Mouse (Mus musculus) stomach, embryonic 14.5 days (tissue): Measurements from ENCODE around the gene Chpf2. TPM values are rescaled to one million over a fixed set of nuclear protein-coding genes. Genes with fewer than 3 reads are reported as not detected.

Source experiments
- ATAC-seq: fragments of 200-750 bp; cut with Nextera tagmentation; 2 replicates; pipeline ENCODE4 v1.8.0; 2017; ENCODE audit warnings: low read depth, moderate TSS enrichment; ENCODE audit not compliant: insufficient number of reproducible peaks, insufficient read depth, low FRiP score
- H3K27ac ChIP-seq: fragments of 300-500 bp; sonication (generic); 2 replicates; pipeline ENCODE4 v1.5.1; 2014; ENCODE audit warnings: mild to moderate bottlenecking, low read length, moderate library complexity, mixed read lengths
- H3K27me3 ChIP-seq: fragments of 300-500 bp; sonication (generic); 2 replicates; pipeline ENCODE4 v1.6.1; 2014; ENCODE audit warnings: low read length, control low read depth, mixed read lengths; ENCODE audit not compliant: control insufficient read depth, insufficient read depth
- H3K36me3 ChIP-seq: fragments of 300-500 bp; sonication (generic); 2 replicates; pipeline ENCODE4 v1.6.1; 2014; ENCODE audit warnings: mild to moderate bottlenecking, control low read depth, low read length, moderate library complexity, mixed read lengths; ENCODE audit not compliant: control insufficient read depth, insufficient read depth
- H3K4me1 ChIP-seq: fragments of 300-500 bp; sonication (generic); 2 replicates; pipeline ENCODE4 v1.6.1; 2014; ENCODE audit warnings: low read length, control low read depth, mixed read lengths; ENCODE audit not compliant: control insufficient read depth, insufficient read depth
- H3K4me2 ChIP-seq: fragments of 300-500 bp; sonication (generic); replicated peaks from 2 replicates; pipeline ENCODE4 v1.6.1; 2014; ENCODE audit warnings: low read depth, low read length, control low read depth
- H3K4me3 ChIP-seq: fragments of 300-500 bp; sonication (generic); 2 replicates; pipeline ENCODE4 v1.5.1; 2014; ENCODE audit warnings: low read depth, low read length, control low read depth
- H3K9ac ChIP-seq: fragments of 300-500 bp; sonication (generic); replicated peaks from 2 replicates; pipeline ENCODE4 v1.6.1; 2014; ENCODE audit warnings: low read depth, mild to moderate bottlenecking, control low read depth, low read length, moderate library complexity, mixed read lengths
- H3K9me3 ChIP-seq: fragments of 300-500 bp; sonication (generic); 2 replicates; pipeline ENCODE4 v1.6.1; 2016; ENCODE audit warnings: low read depth, low read length, control low read depth; ENCODE audit not compliant: control insufficient read depth
- WGBS: fragments of 180-500 bp; shearing (Covaris S2); extraction: QIAGEN DNeasy Blood & Tissue Kit; methylation state at CpG from one replicate; pipeline ENCODE4 v1.1.7; 2014; 5-methylcytosine and 5-hydroxymethylcytosine counted together
- polyA plus RNA-seq: library from polyadenylated mRNA; unstranded; fragments of >200 nt; fragmentation: Nextera tagmentation; extraction: Ambion mirVana; gene quantifications from 2 replicates; pipeline ENCODE4 v1.2.1, GENCODE M21; 2014

Chpf2 gene
- polyA plus RNA-seq, 1 experiment from 2014 or later, result 11.3 TPM

- Histone ChIP-seq H3K4me2 (peak overlapping the region; percentile 62), H3K27me3 (no peaks in the 10 kb centered on the region), H3K4me1 (peaks cover 10% of the 10 kb centered on the region; the same call in 1 of the 2 replicates), H3K27ac (0 out of 2 replicates have a peak overlapping the region, but pooled peaks have one; percentile 4), H3K36me3 (peaks cover 27% of the 10 kb centered on the region), H3K9ac (peak overlapping the region; percentile 55), H3K9me3 (no peaks in the 10 kb centered on the region), H3K4me3 (peak overlapping the region; percentile 72)
- ATAC-seq, result no peak
- whole genome bisulfite sequencing, result 25% methylated on average over 4 of the region's 4 CpGs
Observed at GRCm38 (mm10) chr5:24587200-24587577, 648 bp downstream of the Chpf2 start.

DNA sequence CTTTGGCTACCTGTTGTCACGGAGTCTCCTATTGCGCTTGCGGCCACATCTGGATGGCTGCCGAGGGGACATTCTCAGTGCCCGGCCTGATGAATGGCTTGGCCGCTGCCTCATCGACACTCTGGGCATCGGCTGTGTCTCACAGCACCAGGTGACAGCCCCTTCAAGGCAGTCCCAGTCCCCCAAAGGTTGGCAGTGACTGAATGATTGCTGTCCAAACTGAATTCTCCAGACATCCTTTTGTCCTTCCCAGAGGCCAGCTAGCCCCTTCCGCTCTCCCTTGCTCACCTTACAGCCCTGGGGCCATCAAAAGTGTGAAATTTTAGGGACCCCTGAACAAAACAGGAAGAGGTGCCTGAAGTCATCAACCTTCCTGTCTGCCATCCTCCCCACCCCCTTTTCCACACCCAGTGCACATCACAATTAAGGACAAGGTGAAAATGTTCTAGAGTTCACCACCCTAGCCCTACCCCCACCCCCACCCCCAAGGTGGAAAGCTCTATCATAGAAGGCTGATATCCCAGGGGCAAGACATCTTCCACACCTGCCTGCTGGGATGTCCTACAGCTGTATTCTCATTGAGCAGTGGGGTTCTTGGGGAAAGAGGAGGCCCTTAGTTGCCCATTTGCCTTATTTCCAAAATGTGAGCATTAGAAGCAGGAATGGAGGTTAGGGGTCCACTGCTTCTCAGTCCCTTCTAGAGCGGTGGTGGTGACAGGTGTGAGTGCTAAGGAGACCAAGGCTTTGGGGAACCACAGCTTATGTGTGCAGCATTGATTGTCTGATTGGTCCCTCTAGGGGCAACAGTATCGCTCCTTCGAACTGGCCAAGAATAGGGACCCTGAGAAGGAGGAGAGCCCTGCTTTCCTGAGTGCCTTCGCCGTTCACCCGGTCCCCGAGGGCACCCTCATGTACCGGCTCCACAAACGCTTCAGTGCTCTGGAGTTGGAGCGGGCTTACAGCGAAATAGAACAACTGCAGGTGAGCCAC, 3.3 kb downstream of the Chpf2 start:
- WGBS, result 92% methylated on average over 20 of the region's 20 CpGs
- peaks cover 52% of the 10 kb centered on the region for H3K36me3 ChIP-seq
- H3K4me2 ChIP-seq, result no peak overlapping the region
- no peak overlapping the region for H3K9ac ChIP-seq
- no peaks in the 10 kb centered on the region for H3K9me3 ChIP-seq
- H3K27me3 ChIP-seq, result no peaks in the 10 kb centered on the region
- no peak overlapping the region for H3K27ac ChIP-seq
- no peak for ATAC-seq
- H3K4me1 ChIP-seq, result peaks cover 10% of the 10 kb centered on the region; the same call in 1 of the 2 replicates
- no peak overlapping the region for H3K4me3 ChIP-seq

GRCm38 (mm10) chr5:24591268-24591721, 4.8 kb downstream of the Chpf2 start:
- 0 out of 2 replicates have a peak overlapping the region, but pooled peaks have one; percentile 10 for H3K4me2 ChIP-seq
- peaks cover 63% of the 10 kb centered on the region for H3K36me3 ChIP-seq
- 34% methylated on average over 23 of the region's 23 CpGs for WGBS
- no peaks in the 10 kb centered on the region for H3K9me3 ChIP-seq
- no peaks in the 10 kb centered on the region for H3K27me3 ChIP-seq
- H3K4me1 ChIP-seq, result peaks cover 10% of the 10 kb centered on the region; the same call in 1 of the 2 replicates
- H3K27ac ChIP-seq, result no peak overlapping the region
- ATAC-seq, result no peak
- H3K4me3 ChIP-seq, result no peak overlapping the region
- no peak overlapping the region; the same call in 1 of the 2 replicates for H3K9ac ChIP-seq

DNA sequence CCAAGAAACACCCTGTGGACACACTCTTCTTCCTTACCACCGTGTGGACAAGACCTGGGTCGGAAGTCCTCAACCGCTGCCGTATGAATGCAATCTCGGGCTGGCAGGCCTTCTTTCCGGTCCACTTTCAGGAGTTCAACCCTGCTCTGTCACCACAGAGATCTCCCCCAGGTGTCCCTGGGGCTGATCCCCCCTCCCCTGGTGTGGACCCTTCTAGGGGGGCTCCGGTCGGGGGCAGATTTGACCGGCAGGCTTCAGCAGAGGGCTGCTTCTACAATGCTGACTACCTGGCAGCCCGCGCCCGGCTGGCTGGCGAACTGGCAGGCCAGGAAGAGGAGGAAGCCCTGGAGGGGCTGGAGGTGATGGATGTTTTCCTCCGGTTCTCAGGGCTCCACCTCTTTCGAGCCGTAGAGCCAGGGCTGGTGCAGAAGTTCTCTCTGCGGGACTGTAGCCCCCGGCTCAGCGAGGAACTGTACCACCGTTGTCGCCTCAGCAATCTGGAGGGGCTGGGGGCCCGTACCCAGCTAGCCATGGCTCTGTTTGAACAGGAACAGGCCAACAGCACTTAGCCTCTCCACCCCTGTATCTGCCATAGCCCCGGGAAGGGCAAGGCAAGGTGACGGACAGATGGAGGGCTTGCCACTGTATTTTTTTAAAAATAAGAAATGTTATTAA, 5.4 kb downstream of the Chpf2 start:
- no peak overlapping the region for H3K4me3 ChIP-seq
- peaks cover 15% of the 10 kb centered on the region; the same call in 1 of the 2 replicates for H3K4me1 ChIP-seq
- no peak overlapping the region for H3K9ac ChIP-seq
- no peak overlapping the region for H3K27ac ChIP-seq
- ATAC-seq, result no peak
- H3K9me3 ChIP-seq, result no peaks in the 10 kb centered on the region
- no peaks in the 10 kb centered on the region for H3K27me3 ChIP-seq
- peaks cover 63% of the 10 kb centered on the region for H3K36me3 ChIP-seq
- 0 out of 2 replicates have a peak overlapping the region, but pooled peaks have one; percentile 10 for H3K4me2 ChIP-seq
- 49% methylated on average over 24 of the region's 24 CpGs for WGBS

DNA sequence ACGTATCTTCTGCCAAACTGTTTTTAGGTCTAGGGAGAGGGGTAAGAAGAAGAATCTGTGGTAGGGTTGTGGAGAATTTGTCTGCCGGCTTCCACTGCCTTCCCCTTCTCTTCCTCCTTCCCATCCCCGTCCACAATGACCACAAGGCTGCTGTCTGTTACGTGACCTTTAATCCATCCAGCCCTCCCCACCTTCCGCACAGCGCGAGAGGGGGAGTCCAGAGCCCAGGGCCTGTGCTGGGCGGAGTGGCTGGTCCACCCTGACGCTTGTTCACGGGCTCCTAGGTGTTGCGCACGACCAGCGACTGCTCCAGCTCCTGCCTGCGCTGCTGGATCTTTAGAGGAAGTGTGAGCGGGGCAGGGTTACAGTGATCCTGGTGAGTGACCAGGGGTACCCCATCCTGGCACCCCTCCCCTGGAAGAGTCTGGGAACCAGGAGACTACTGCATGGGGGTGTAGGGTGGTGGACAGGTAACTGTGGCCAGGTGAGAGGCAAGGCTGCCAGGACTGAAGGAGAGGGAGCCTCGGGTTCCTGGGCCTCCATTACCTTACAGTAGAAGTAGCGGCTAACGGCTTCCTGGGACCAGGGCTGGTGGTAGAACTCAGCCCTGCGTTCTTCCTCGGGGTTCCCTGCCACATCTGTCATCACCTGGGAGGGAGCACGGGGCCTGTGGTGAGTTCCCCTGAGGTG, 6.1 kb downstream of the Chpf2 start:
- H3K9ac ChIP-seq, result no peak overlapping the region
- no peak for ATAC-seq
- no peaks in the 10 kb centered on the region for H3K27me3 ChIP-seq
- H3K4me2 ChIP-seq, result no peak overlapping the region
- peaks cover 63% of the 10 kb centered on the region for H3K36me3 ChIP-seq
- H3K9me3 ChIP-seq, result no peaks in the 10 kb centered on the region
- H3K27ac ChIP-seq, result no peak overlapping the region
- 64% methylated on average over 21 of the region's 21 CpGs for WGBS
- peaks cover 9% of the 10 kb centered on the region; the same call in 1 of the 2 replicates for H3K4me1 ChIP-seq
- no peak overlapping the region for H3K4me3 ChIP-seq

DNA sequence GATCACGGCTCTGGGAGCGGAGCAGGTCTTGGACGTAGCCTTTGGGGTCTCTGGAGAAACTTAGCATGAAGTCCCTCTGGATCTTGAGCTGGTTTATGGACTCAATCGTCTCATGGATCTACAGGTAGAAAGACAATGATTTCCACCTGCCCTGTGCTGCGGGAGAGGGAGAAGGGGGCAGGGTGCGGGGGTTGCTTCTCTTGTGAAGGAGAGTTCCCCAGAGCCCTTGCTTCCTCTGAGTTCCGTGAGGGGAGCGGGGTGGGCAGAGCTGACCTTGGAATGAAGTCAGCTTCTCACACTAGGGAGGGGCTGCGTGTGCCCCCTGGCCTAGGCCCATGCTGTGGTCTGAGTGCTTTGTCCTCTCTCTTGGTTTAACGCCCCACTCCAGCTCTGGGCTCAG, 6.7 kb downstream of the Chpf2 start:
- Histone ChIP-seq H3K9ac (no peak overlapping the region), H3K27ac (no peak overlapping the region), H3K4me3 (no peak overlapping the region), H3K9me3 (no peaks in the 10 kb centered on the region), H3K36me3 (peaks cover 63% of the 10 kb centered on the region), H3K27me3 (no peaks in the 10 kb centered on the region), H3K4me2 (no peak overlapping the region), H3K4me1 (peaks cover 9% of the 10 kb centered on the region; the same call in 1 of the 2 replicates)
- 81% methylated on average over 10 of the region's 10 CpGs for WGBS
- ATAC-seq, result no peak

DNA sequence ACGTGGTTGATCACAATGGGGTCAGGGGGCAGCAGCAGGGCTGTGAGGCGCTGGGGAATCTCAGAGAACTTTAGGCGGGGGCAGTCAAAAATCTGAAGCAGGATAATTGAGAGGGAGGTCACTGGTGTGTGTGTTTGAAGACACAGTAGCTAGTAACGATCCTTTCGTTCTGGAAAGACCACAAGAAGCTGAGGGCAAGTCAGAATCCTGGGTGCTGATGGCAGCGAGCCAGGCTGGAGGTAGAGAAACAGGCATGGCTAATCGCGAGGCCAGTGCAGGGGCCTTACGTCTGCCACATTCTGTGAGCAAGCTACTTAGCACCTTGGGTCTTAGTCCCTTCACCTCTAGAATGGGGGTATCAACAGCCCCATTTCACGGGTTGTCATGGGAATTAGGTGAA, 7.4 kb downstream of the Chpf2 start:
- Histone ChIP-seq H3K9me3 (no peaks in the 10 kb centered on the region), H3K4me1 (peaks cover 13% of the 10 kb centered on the region; the same call in 1 of the 2 replicates), H3K36me3 (peaks cover 59% of the 10 kb centered on the region), H3K27ac (no peak overlapping the region), H3K4me3 (no peak overlapping the region), H3K4me2 (no peak overlapping the region), H3K9ac (no peak overlapping the region), H3K27me3 (no peaks in the 10 kb centered on the region)
- WGBS, result 55% methylated on average over 10 of the region's 10 CpGs
- no peak for ATAC-seq

- Histone ChIP-seq H3K9ac (no peak overlapping the region), H3K27ac (no peak overlapping the region), H3K4me3 (no peak overlapping the region), H3K9me3 (no peaks in the 10 kb centered on the region), H3K36me3 (peaks cover 55% of the 10 kb centered on the region), H3K4me2 (no peak overlapping the region), H3K27me3 (no peaks in the 10 kb centered on the region), H3K4me1 (peaks cover 18% of the 10 kb centered on the region; the same call in 1 of the 2 replicates)
- ATAC-seq, result no peak
- WGBS, result 80% methylated on average over 5 of the region's 5 CpGs
Observed at GRCm38 (mm10) chr5:24594346-24594745, 7.8 kb downstream of the Chpf2 start.
